Mouse (Mus musculus) frontal cortex, adult 2 months (tissue): ENCODE results near the gene Col7a1. TPM values are rescaled to one million over a fixed set of nuclear protein-coding genes. Genes with fewer than 3 reads are reported as not detected.
A peak's percentile ranks its signal among the peaks of the same experiment; 100 is the strongest.

Experiments
- DNase-seq, 2 experiments: peaks; one replicate each; pipeline ENCODE4 v3.0.0; 2022; ENCODE audit warnings: low spot score in 1 of 2; ENCODE audit errors: extremely low spot score in 1 of 2
- polyA plus RNA-seq: library from polyadenylated mRNA; depleted of rRNA; stranded (reverse); fragments of >200 nt; gene quantifications from 2 replicates; pipeline ENCODE4 v1.2.3, GENCODE M21; 2012

Gene Col7a1
- polyA plus RNA-seq, 1 experiment: 12.1 TPM

DNA sequence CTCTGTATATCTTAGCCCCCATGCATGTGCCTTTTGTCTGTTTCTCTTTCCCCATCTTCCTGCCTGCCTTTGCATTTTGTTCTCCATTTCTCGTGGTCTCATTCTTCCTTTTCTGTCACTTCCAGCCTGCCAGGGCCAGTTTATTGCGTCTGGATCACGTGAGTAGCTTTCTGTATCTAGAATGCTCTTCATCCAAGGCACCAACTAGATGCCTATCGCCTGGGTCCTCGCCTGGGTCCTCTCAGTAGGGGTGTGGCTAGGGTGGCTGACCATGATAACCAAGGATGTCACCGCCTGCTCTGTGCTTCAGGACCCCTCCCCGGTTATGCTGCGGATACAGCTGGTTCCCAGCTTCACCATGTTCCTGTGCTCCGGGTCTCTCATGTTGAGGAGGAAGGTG, 29.8 kb downstream of the Col7a1 start:
- no peak for DNase-seq

- no peak for DNase-seq
Observed at GRCm38 (mm10) chr9:108985710-108986109, 32.3 kb downstream of the Col7a1 start, which contains the start of gene Ucn2. Ucn2 (plus strand) TSS chr9:108986010.

- no peak for DNase-seq
Observed at GRCm38 (mm10) chr9:108987704-108988350, 34.4 kb downstream of the Col7a1 start.

GRCm38 (mm10) chr9:108989802-108990461, 36.5 kb downstream of the Col7a1 start:
- peak in 1 of 2 experiments; percentile 40 for DNase-seq

- DNase-seq: no peak
Observed at GRCm38 (mm10) chr9:108990462-108990820, 37.1 kb downstream of the Col7a1 start.

GRCm38 (mm10) chr9:108991428-108992084, 38.2 kb downstream of the Col7a1 start, which contains the start of gene Pfkfb4:
Pfkfb4 (plus strand) TSS chr9:108991778.
- peak; percentile 96 to 98 for DNase-seq

DNA sequence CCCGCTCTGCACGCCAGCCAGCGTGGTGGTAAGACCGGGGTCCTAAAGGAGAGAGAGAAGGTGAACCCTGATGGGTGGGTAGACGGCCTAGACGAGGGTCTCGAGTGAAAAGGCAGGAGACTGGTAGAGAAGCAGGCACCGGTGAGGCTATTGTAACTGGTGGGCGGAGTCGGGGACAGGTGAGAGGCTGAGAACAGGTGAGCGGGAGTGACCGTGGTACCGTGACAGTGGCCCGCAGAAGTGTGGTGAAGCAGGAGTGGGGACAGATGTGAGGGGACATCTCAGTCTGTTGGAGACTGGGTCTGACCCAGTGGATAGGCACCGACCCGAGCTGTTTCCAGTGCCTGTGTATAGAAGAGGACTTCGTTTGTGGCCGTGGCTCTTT, 38.7 kb downstream of the Col7a1 start:
- DNase-seq: no peak

GRCm38 (mm10) chr9:108992620-108993361, 39.4 kb downstream of the Col7a1 start:
- DNase-seq: no peak

DNA sequence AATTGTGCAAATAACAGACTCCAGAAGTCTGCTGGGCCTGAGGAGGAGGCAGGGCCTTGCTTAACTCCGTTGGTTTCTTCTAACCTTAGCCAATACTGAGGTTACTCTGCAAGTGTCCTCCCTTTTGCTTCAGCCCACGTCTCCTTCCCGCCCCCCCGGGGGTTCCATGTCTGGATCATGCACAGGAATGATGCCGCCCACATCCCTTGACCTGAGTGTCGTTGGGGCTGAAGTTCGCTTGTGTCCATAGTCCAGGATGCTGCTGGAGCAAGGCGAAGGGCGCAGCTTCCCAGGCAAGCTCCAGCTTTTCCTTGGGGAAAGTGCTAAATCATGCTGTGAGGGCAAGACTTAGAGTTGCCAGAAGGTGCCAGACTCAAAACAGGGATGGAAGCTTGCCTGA, 43.0 kb downstream of the Col7a1 start:
- DNase-seq: no peak

- peak in 1 of 2 experiments; percentile 33 for DNase-seq
Observed at GRCm38 (mm10) chr9:108998287-108999166, 45.1 kb downstream of the Col7a1 start.

GRCm38 (mm10) chr9:108999167-108999526, 45.8 kb downstream of the Col7a1 start:
- no peak for DNase-seq

DNA sequence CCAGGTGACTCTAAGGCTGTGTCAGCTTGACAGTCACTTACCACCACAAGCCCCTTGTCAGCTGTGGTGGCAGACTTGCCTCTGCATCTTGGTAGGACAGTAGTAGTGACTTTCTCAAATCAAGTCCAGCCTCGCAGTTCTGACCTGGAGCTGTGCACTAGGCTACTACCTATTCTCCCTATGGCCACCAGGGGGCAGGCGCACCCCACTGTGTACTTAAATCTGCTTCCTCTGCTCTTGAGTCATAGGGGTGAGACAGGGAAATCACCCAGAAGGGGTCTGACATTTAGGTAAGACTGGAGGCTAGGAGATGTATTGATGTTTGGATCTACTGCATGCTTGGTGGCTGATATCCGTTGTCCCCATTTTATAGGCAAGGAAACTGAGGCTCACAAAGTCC, 47.3 kb downstream of the Col7a1 start:
- peak in 1 of 2 experiments; percentile 80 for DNase-seq

DNA sequence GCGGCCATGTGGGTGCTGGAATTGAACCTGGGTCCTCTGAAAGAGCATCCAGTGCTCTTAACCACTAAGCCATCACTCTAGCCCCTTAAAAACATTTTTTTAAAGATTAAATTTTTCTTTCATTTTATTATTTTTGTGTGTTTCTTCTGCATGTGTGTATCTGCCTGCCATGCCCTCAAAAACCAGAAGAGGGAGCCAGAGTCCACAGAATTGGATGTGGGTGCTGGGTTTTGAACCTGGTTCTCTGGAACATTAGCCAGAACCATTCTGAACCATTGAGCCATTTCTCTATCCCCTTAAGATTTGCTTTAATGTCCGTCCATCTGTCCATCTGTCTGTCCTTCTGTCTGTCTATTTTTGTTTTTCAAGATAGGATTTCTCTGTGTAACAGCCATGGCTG, 49.8 kb downstream of the Col7a1 start:
- DNase-seq: peak in 1 of 2 experiments; percentile 74

GRCm38 (mm10) chr9:109007025-109007780, 53.8 kb downstream of the Col7a1 start:
- no peak for DNase-seq

DNA sequence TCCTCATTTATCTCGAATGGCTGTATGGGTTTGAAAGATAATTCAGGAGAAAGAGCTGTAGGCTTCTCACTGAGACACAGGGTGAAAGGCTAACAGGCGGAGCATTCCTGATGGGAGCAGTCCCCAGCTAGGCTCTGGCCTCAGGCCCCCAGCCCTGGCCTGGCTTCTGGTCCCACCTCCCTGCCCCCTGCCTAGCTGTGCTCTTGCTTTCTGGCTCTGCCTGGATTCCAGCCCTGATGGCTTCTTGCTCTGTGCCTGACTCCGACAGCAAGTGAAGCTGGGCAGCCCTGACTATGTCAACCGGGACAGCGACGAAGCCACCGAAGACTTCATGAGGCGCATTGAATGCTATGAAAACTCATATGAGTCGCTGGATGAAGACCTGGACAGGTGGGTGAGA, 54.7 kb downstream of the Col7a1 start:
- no peak for DNase-seq

GRCm38 (mm10) chr9:109008994-109009635, 55.7 kb downstream of the Col7a1 start:
- peak; percentile 63 to 76 for DNase-seq

- peak in 1 of 2 experiments; percentile 70 for DNase-seq
Observed at GRCm38 (mm10) chr9:109009636-109010315, 56.4 kb downstream of the Col7a1 start.

- DNase-seq: no peak
Observed at GRCm38 (mm10) chr9:109010316-109010690, 56.9 kb downstream of the Col7a1 start.
